Mouse (Mus musculus) lung, adult 2 months (tissue): Measurements from ENCODE around the gene Gfod2.

Experiments
- CTCF ChIP-seq: fragments of 200-500 bp; IDR thresholded peaks from 2 replicates; pipeline ENCODE4 v1.5.1; 2011; ENCODE audit warnings: mild to moderate bottlenecking, low read length, control low read depth; ENCODE audit not compliant: insufficient read depth
- POLR2A ChIP-seq: fragments of 200-500 bp; IDR thresholded peaks from 2 replicates; pipeline ENCODE4 v1.6.1; 2011; ENCODE audit warnings: low read depth, mild to moderate bottlenecking, control low read depth, low read length, borderline replicate concordance; ENCODE audit errors: extremely low read depth

DNA sequence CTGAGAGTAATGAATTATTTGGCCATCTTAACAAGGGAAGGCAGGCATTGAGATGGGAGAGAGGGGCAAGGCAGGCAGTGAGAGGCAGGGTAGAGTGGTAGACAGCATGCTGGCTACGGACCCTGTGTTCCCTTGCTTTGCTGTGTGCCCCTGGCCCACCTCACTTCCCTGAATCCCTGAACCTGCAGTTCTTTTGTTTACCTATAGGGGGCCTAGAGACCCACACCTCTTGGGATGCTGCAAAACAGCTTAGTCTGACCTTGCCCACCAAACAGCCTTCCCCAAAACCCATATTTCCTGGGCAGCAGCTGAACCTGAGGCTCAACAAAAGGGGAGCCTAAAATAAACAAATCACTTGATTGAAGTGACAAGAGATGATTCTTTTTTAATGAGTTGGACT is 12.1 kb upstream of the Gfod2 start:
- TF ChIP-seq CTCF, result peak; percentile 54
- no peak for TF ChIP-seq POLR2A
